Mouse (Mus musculus) thymus, adult 2 months (tissue): ENCODE results near the gene Fads1. TPM values are rescaled to one million over a fixed set of nuclear protein-coding genes. Genes with fewer than 3 reads are reported as not detected.
A peak's percentile ranks its signal among the peaks of the same experiment; 100 is the strongest.

ENCODE experiments used
- DNase-seq: peaks from one replicate; pipeline ENCODE4 v3.0.0; 2021
- H3K27ac ChIP-seq: fragments of 200-500 bp; 2 replicates; pipeline ENCODE4 v1.5.1; 2012; ENCODE audit warnings: low read length, control low read depth; ENCODE audit not compliant: control insufficient read depth, insufficient read depth
- H3K27me3 ChIP-seq: fragments of 200-500 bp; 2 replicates; pipeline ENCODE4 v1.6.1; 2012; ENCODE audit warnings: mild to moderate bottlenecking, low read length, moderate library complexity, mixed read lengths; ENCODE audit not compliant: control insufficient read depth, insufficient read depth
- H3K36me3 ChIP-seq: fragments of 200-500 bp; 2 replicates; pipeline ENCODE4 v1.6.1; 2012; ENCODE audit warnings: mild to moderate bottlenecking, low read length, moderate library complexity; ENCODE audit not compliant: control insufficient read depth, insufficient read depth
- H3K4me1 ChIP-seq: fragments of 200-500 bp; replicated peaks from 2 replicates; pipeline ENCODE4 v1.6.1; 2012; ENCODE audit warnings: low read length; ENCODE audit not compliant: control insufficient read depth, insufficient read depth
- H3K4me3 ChIP-seq: fragments of 200-500 bp; 2 replicates; pipeline ENCODE4 v1.5.1; 2012; ENCODE audit warnings: mild to moderate bottlenecking, low read length, control low read depth, moderate library complexity; ENCODE audit not compliant: control insufficient read depth, insufficient read depth
- CTCF ChIP-seq: fragments of 200-500 bp; IDR thresholded peaks from 2 replicates; pipeline ENCODE4 v1.5.1; 2012; ENCODE audit warnings: mild to moderate bottlenecking, control low read depth, low read length, moderate library complexity, borderline replicate concordance; ENCODE audit not compliant: control insufficient read depth, poor library complexity, insufficient read depth; ENCODE audit errors: extremely low read depth
- POLR2A ChIP-seq: fragments of 200-500 bp; IDR thresholded peaks from 2 replicates; pipeline ENCODE4 v1.6.1; 2012; ENCODE audit warnings: mild to moderate bottlenecking, low read length, control low read depth, moderate library complexity; ENCODE audit not compliant: control insufficient read depth, poor library complexity, insufficient read depth; ENCODE audit errors: extremely low read depth
- WGBS: fragments of 180-500 bp; shearing (Covaris S2); methylation state at CpG from one replicate; pipeline ENCODE4 v1.1.7; 2018; 5-methylcytosine and 5-hydroxymethylcytosine counted together
- polyA plus RNA-seq: library from polyadenylated mRNA; depleted of rRNA; stranded (reverse); fragments of >200 nt; gene quantifications from 2 replicates; pipeline ENCODE4 v1.2.3, GENCODE M21; 2012; rRNA removed

The Fads1 gene
- polyA plus RNA-seq = 50.2 and 51.4 TPM in 2 replicates

DNA sequence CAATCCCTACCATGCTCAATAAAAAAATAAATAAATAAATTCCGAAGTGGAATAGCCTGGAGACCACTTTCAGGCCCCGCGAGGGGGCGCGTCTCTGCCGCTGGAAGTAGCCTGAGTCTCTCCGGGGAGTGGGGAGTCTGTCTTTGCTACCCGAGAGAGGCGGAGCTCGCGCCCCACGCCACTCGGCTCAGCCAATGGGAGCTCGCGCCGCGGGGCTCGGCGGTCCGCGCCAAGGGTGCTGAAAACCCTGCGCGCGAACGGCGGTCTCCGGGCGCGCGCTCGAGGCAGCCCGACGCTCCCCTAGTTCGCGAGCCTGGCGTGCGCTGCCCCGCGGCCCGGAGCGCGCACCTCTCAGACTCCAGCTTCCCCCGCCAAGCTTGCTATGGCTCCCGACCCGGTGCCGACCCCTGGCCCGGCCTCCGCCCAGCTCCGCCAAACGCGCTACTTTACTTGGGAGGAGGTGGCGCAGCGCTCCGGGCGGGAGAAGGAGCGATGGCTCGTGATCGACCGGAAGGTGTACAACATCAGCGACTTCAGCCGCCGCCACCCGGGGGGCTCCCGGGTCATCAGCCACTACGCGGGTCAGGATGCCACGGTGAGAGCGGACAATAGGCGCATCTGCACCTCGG lies at the start of gene Fads1:
Gene Fads1 (plus strand): TSS at position 219 of the 629 bp plus-strand sequence.
- WGBS = under 1% methylated on average over 70 of the region's 70 CpGs
- peak; percentile 92 for DNase-seq
- no peaks in the 10 kb centered on the region for H3K27me3 ChIP-seq
- 0 out of 2 replicates have a peak, but pooled peaks have one; percentile 51 for TF ChIP-seq CTCF
- TF ChIP-seq POLR2A = no peak
- H3K27ac ChIP-seq = no peak within 1 kb of the TSS
- H3K4me1 ChIP-seq = peaks cover 11% of the 10 kb centered on the region
- peak within 1 kb of the TSS; percentile 86 for H3K4me3 ChIP-seq
- H3K36me3 ChIP-seq = no peaks in the 10 kb centered on the region

DNA sequence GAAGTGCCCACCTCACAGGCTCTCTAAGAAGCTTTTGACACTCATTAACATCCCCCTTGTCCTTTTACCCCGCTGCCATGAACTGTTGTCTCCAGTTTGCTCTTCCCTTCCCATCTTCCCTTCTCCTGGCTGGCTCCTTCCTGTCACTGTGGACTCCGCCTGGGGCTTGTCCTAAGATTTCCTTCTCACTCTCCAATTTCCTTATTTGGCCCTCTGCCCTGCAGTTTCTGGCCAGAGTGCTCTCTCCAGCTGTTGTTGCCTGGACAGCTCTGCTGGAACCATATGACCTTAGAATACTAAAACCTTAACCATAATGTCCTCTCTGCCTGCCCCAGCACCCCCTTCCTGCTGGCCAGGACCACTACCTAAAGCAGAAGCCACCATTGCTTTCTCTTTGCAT lies 48.0 kb upstream of the Fads1 start:
- no peak overlapping the region for H3K27ac ChIP-seq
- no peaks in the 10 kb centered on the region for H3K27me3 ChIP-seq
- no peak for DNase-seq
- TF ChIP-seq CTCF = no peak
- TF ChIP-seq POLR2A = no peak
- H3K4me3 ChIP-seq = no peak overlapping the region
- H3K4me1 ChIP-seq = no peaks in the 10 kb centered on the region
- no peaks in the 10 kb centered on the region for H3K36me3 ChIP-seq
- WGBS = 84% methylated on average over 2 of the region's 2 CpGs

DNA sequence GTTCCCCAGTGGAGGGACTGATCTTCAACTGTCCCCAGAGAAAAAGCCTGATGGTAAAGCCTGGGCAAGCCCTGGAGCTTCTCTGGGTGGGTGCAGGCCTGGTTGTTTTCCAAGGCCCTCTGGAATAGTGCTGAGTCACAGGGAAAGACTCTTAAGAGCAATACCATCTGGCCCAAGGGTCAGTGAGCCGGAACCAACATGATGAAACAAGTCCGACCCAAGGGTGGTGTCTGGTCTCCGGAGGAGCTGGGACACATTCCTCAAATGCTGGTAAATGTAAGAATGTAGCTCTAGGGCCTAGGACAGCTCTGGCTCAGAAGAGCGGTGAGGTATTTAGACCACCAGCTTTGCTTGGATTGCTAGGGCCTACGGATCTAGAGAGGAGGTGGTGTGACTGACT lies 45.3 kb upstream of the Fads1 start:
- TF ChIP-seq CTCF (no peak), POLR2A (no peak)
- Histone ChIP-seq H3K27ac (no peak overlapping the region), H3K4me3 (no peak overlapping the region), H3K27me3 (no peaks in the 10 kb centered on the region), H3K4me1 (no peaks in the 10 kb centered on the region), H3K36me3 (no peaks in the 10 kb centered on the region)
- DNase-seq = no peak
- WGBS = 90% methylated on average over 5 of the region's 5 CpGs

DNA sequence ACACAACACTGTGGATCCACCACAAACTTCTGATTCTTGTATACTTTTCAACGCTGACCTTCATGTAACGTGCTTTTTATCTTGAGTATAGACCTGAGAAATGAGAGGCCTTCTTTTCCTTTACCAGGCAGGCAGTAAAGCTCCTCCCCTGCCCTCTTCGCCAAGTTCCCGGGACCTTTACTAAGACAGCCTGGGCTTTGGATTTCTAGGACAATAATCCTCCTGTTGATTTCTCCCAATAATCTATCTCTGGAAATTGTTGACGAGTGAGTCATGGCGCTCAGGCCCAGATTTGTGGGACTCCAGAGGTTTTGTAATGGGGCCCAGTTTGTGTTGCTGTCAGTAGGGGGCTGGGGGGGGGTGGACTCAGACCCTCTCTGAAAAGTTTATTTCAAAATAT lies 43.0 kb upstream of the Fads1 start:
- TF ChIP-seq POLR2A (no peak), CTCF (no peak)
- Histone ChIP-seq H3K4me3 (no peak overlapping the region), H3K4me1 (no peaks in the 10 kb centered on the region), H3K27ac (no peak overlapping the region), H3K27me3 (no peaks in the 10 kb centered on the region), H3K36me3 (no peaks in the 10 kb centered on the region)
- WGBS = 96% methylated on average over 6 of the region's 6 CpGs
- no peak for DNase-seq

DNA sequence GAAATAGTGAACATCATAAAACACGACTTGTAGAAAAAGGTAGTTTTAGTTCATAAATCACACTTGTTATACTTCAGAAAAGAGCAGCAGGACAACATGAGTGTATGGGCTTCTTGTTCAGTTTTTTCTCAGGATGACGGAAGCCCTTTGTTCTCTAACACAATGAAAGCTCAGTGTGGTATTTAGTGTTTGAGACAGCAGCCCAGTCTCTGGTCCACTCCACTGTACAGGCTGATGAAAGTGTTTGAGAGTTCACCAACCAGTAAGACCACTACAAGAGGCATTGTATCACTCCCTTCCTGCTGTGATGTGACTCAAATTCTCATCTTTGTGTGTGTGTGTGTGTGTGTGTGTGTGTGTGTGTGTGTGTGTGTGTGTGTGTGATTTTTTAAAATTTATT lies 39.0 kb upstream of the Fads1 start:
- H3K4me3 ChIP-seq = no peak overlapping the region
- no peaks in the 10 kb centered on the region for H3K4me1 ChIP-seq
- H3K27me3 ChIP-seq = no peaks in the 10 kb centered on the region
- 61% methylated on average over 2 of the region's 2 CpGs for WGBS
- no peak overlapping the region for H3K27ac ChIP-seq
- no peak for TF ChIP-seq CTCF
- no peak for TF ChIP-seq POLR2A
- no peak for DNase-seq
- H3K36me3 ChIP-seq = no peaks in the 10 kb centered on the region

DNA sequence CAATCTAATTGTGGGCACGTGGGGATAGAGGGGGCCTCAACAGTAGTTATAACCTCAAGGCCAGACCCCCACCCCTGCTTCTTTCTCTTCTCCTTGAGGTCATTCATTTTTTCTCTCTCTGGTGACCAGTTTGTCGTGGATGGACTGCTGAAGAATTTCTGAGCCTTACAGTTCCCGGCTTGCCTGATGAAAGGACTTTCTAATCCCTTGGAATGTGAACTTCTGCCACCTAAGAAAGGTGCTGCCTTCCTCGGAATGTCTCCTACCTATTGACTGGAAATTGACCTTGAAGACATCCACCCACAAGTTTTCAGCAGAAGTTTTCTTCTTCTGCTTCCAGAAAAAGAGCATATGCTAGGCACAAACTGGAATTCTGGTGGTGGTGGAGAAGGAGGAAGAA lies 38.2 kb upstream of the Fads1 start:
- H3K36me3 ChIP-seq = no peaks in the 10 kb centered on the region
- TF ChIP-seq POLR2A = no peak
- no peak for TF ChIP-seq CTCF
- H3K4me3 ChIP-seq = no peak overlapping the region
- no peaks in the 10 kb centered on the region for H3K27me3 ChIP-seq
- WGBS = 70% methylated on average over 4 of the region's 4 CpGs
- H3K27ac ChIP-seq = no peak overlapping the region
- no peak for DNase-seq
- H3K4me1 ChIP-seq = no peaks in the 10 kb centered on the region

DNA sequence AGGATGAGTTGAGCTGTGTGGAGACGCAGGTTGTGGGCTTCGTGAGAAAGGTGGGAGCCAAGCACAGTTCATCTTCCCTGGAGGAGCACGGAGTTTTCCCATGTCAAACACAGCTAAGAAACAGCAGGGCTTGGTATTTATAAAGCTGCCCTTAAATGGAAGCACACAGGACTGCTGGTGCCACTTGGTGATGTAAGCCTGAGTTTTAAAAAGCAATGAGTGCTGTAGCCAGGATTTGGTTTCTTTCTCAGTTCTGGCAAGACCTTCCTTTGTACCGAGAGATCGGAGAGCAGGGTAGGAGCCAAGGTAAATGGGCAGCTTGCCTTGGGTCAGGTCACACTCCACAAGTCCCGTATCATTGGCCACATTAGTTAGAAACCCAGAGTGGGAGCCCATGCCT lies 34.1 kb upstream of the Fads1 start:
- WGBS = 95% methylated on average over 6 of the region's 6 CpGs
- no peak for DNase-seq
- Histone ChIP-seq H3K27me3 (no peaks in the 10 kb centered on the region), H3K4me3 (no peak overlapping the region), H3K36me3 (no peaks in the 10 kb centered on the region), H3K4me1 (no peaks in the 10 kb centered on the region), H3K27ac (no peak overlapping the region)
- TF ChIP-seq POLR2A = no peak
- TF ChIP-seq CTCF = no peak
